Mouse (Mus musculus) CH12.LX (cell line): ENCODE measurements around the gene Ntm.

Source experiments
- CTCF ChIP-seq, 2 experiments: IDR thresholded peaks in 1 of 2; conservative IDR thresholded peaks in 1 of 2; 2 replicates each; pipeline ENCODE4 v1.5.1; 2011 to 2012; ENCODE audit warnings: low read depth in 2 of 2, low read length in 2 of 2, improper control_type of control experiment in 1 of 2, inconsistent platforms in 1 of 2, mild to moderate bottlenecking in 1 of 2, moderate library complexity in 1 of 2
- HCFC1 ChIP-seq: IDR thresholded peaks from 2 replicates; pipeline ENCODE4 v1.6.1; 2012; ENCODE audit warnings: low read depth, mild to moderate bottlenecking, inconsistent platforms, low read length, improper control_type of control experiment
- MAX ChIP-seq: IDR thresholded peaks from 2 replicates; pipeline ENCODE4 v1.6.1; 2011; ENCODE audit warnings: low read length, improper control_type of control experiment
- POLR2A ChIP-seq: IDR thresholded peaks from 2 replicates; pipeline ENCODE4 v1.6.1; 2011; ENCODE audit warnings: low read depth, mild to moderate bottlenecking, improper control_type of control experiment, low read length
- POLR2AphosphoS2 ChIP-seq: IDR thresholded peaks from 2 replicates; pipeline ENCODE4 v1.6.1; 2011; ENCODE audit warnings: low read depth, low read length, improper control_type of control experiment
- RAD21 ChIP-seq: IDR thresholded peaks from 2 replicates; pipeline ENCODE4 v1.6.1; 2011; ENCODE audit warnings: low read depth, mild to moderate bottlenecking, low read length, improper control_type of control experiment, moderate library complexity
- RCOR1 ChIP-seq: conservative IDR thresholded peaks from 2 replicates; pipeline ENCODE4 v1.6.1; 2012; ENCODE audit warnings: low read depth, mild to moderate bottlenecking, inconsistent platforms, low read length, improper control_type of control experiment
- SIN3A ChIP-seq: IDR thresholded peaks from 2 replicates; pipeline ENCODE4 v1.6.1; 2012; ENCODE audit warnings: low read length, improper control_type of control experiment, inconsistent platforms

GRCm38 (mm10) chr9:29145901-29146300 is 817.0 kb downstream of the Ntm start:
- TF ChIP-seq POLR2A: no peak
- no peak for TF ChIP-seq RCOR1
- no peak for TF ChIP-seq SIN3A
- TF ChIP-seq RAD21: no peak
- TF ChIP-seq MAX: no peak
- TF ChIP-seq POLR2AphosphoS2: no peak
- no peak for TF ChIP-seq HCFC1
- no peak for TF ChIP-seq CTCF (conservative IDR thresholded peaks at IDR 0.05 in 1 of 2, IDR thresholded peaks at IDR 0.05 in 1 of 2; ENCODE audit: low read depth in 2 of 2, low read length in 2 of 2)
